Mouse (Mus musculus) bone marrow macrophage, adult 2 months (primary cell): ENCODE results near the gene 1700023F06Rik.

Experiments
- CTCF ChIP-seq: IDR thresholded peaks from 2 replicates; pipeline ENCODE4 v1.5.1; 2012; ENCODE audit warnings: low read depth, mild to moderate bottlenecking, low read length, moderate library complexity
- POLR2A ChIP-seq: IDR thresholded peaks from 2 replicates; pipeline ENCODE4 v1.6.1; 2012; ENCODE audit warnings: mild to moderate bottlenecking, low read depth, low read length, borderline replicate concordance

- TF ChIP-seq CTCF: no peak
- TF ChIP-seq POLR2A: no peak
These were observed 12.7 kb downstream of the 1700023F06Rik start for GRCm38 (mm10) chr11:103195656-103196055.
